Mouse (Mus musculus): ENCODE measurements at regions not wholly inside any gene's neighbourhood (a gene's known extent, or its start where the extent isn't known, plus 50 kb on each side); places are given as distances from the start of the nearest gene placed in this dataset.

GRCm38 (mm10) chr5:50624206-50624605 is 565.4 kb upstream of the Adgra3 start:
- DNase-seq, result no peak
- intact Hi-C loops (cut with DNase I), result no loop called here

Measured in left cerebral cortex, postnatal 4 days (tissue).